Comparison of ENCODE assay signal across 24 mouse cellular contexts in genomic region chr2:23075846-23076245, GRCm38 (mm10). TPM values are rescaled to one million over a fixed set of nuclear protein-coding genes. Genes with fewer than 3 reads are reported as not detected.
DNase-seq lines count a peak whose midpoint lies in the region; ATAC-seq and TF ChIP-seq lines count a peak whose summit lies in the region.
"Had no signal": no experiment of that assay in that cellular context is flagged by ENCODE, and none has a peak within 500 bp of the region (broad histone marks: within the 10 kb centered on the region; RNA-seq: fewer than 3 reads in every experiment).

No protein-coding gene starts in this region.

- DNase-seq in kidney, adult 2 months, result peak; percentile 42
- DNase-seq in kidney, postnatal 36 days, result no peak
- DNase-seq in liver, adult 2 months (ENCODE audit: extremely low read depth, low read depth, low spot score), result peak; percentile 98
- no peak for DNase-seq in liver, postnatal 0 days
- no peak for DNase-seq in liver, embryonic 11.5 days (ENCODE audit: low spot score)
- DNase-seq in yolk sac, embryonic 10.5 days (ENCODE audit: low spot score), result peak; percentile 55
- no peak for DNase-seq in limb, embryonic 10.5 days (ENCODE audit: low spot score)
- DNase-seq: adrenal gland, adult 8-10 months; adrenal gland, postnatal 25 days; cerebellum, adult 11 months; cerebellum, adult 18-20 months; cerebellum, adult 8-10 months; cerebellum, adult 9-11 months; cerebellum, postnatal 14 days; cerebellum, postnatal 36 days; embryo, embryonic 11 days had no signal

- TF ChIP-seq EP300 in liver, postnatal 0 days (IDR thresholded peaks at IDR 0.05; ENCODE audit: low read depth), result no peak

- peaks cover 3% of the 10 kb centered on the region for H3K36me3 ChIP-seq in kidney, adult 2 months (ENCODE audit: control insufficient read depth, insufficient read depth, low read length)
- peaks cover 40% of the 10 kb centered on the region for H3K36me3 ChIP-seq in liver, adult 2 months (ENCODE audit: control insufficient read depth, insufficient read depth, low read length)
- peaks cover 51% of the 10 kb centered on the region for H3K36me3 ChIP-seq in liver, embryonic 12.5 days
- peaks cover 30% of the 10 kb centered on the region for H3K36me3 ChIP-seq in liver, postnatal 0 days (replicated peaks; ENCODE audit: insufficient read depth, low read length)
- peaks cover 12% of the 10 kb centered on the region for H3K36me3 ChIP-seq in liver, embryonic 11.5 days (ENCODE audit: control insufficient read depth, insufficient read depth, low read length)
- peaks cover 55% of the 10 kb centered on the region for H3K36me3 ChIP-seq in limb, embryonic 10.5 days

- no peak for ATAC-seq in liver, embryonic 12.5 days
- ATAC-seq in liver, postnatal 0 days, result peak; percentile 76
- ATAC-seq in liver, embryonic 11.5 days (replicated peaks; ENCODE audit: low FRiP score), result no peak
- ATAC-seq: forebrain, embryonic 14.5 days; forebrain, embryonic 16.5 days had no signal

- H3K9me3 ChIP-seq in liver, embryonic 12.5 days (replicated peaks), result no peaks in the 10 kb centered on the region
- H3K9me3 ChIP-seq in liver, postnatal 0 days (ENCODE audit: low read length), result no peaks in the 10 kb centered on the region
- no peaks in the 10 kb centered on the region for H3K9me3 ChIP-seq in liver, embryonic 11.5 days (ENCODE audit: control insufficient read depth, low read length)
- H3K9me3 ChIP-seq in limb, embryonic 10.5 days (replicated peaks), result no peaks in the 10 kb centered on the region
- H3K9me3 ChIP-seq: embryonic facial prominence, embryonic 15.5 days; forebrain, embryonic 10.5 days; forebrain, embryonic 12.5 days had no signal

- peaks cover 13% of the 10 kb centered on the region; the same call in 1 of the 2 replicates for H3K79me2 ChIP-seq in liver, adult 2 months (ENCODE audit: control insufficient read depth, insufficient read depth, low read length)

- H3K4me3 ChIP-seq in kidney, adult 2 months (ENCODE audit: insufficient read depth, low read depth, low read length), result no peak overlapping the region
- H3K4me3 ChIP-seq in liver, adult 2 months (ENCODE audit: insufficient read depth, low read depth, low read length), result no peak overlapping the region
- H3K4me3 ChIP-seq in liver, embryonic 12.5 days, result no peak overlapping the region
- H3K4me3 ChIP-seq in liver, postnatal 0 days (ENCODE audit: low read depth, low read length), result no peak overlapping the region
- H3K4me3 ChIP-seq in liver, embryonic 11.5 days (ENCODE audit: low read depth, low read length), result no peak overlapping the region
- H3K4me3 ChIP-seq in limb, embryonic 10.5 days, result no peak overlapping the region
- H3K4me3 ChIP-seq: embryonic facial prominence, embryonic 13.5 days; embryonic facial prominence, embryonic 15.5 days; erythroblast, embryonic 14.5 days; forebrain, embryonic 10.5 days; forebrain, embryonic 12.5 days had no signal

- H3K4me2 ChIP-seq in liver, embryonic 12.5 days, result no peak overlapping the region
- H3K4me2 ChIP-seq in liver, postnatal 0 days (ENCODE audit: low read depth, low read length), result no peak overlapping the region
- H3K4me2 ChIP-seq in liver, embryonic 11.5 days, result no peak overlapping the region
- H3K4me2 ChIP-seq: embryonic facial prominence, embryonic 13.5 days; embryonic facial prominence, embryonic 15.5 days; forebrain, embryonic 12.5 days had no signal

- TF ChIP-seq CTCF in kidney, adult 2 months (conservative IDR thresholded peaks at IDR 0.05; ENCODE audit: insufficient read depth, insufficient read length, low read depth, low read length), result no peak
- no peak for TF ChIP-seq CTCF in liver, adult 2 months (IDR thresholded peaks at IDR 0.05; ENCODE audit: low read depth, low read length)
- TF ChIP-seq CTCF in liver, postnatal 0 days (IDR thresholded peaks at IDR 0.05; ENCODE audit: low read depth), result no peak

- no peak for TF ChIP-seq POLR2A in kidney, adult 2 months (IDR thresholded peaks at IDR 0.05; ENCODE audit: low read depth, low read length)
- no peak for TF ChIP-seq POLR2A in liver, adult 2 months (IDR thresholded peaks at IDR 0.05; ENCODE audit: extremely low read depth, insufficient read depth, low read length)

- H3K27me3 ChIP-seq in kidney, adult 2 months (replicated peaks; ENCODE audit: control insufficient read depth, insufficient read depth, low read length), result no peaks in the 10 kb centered on the region; the same call in 1 of the 2 replicates
- H3K27me3 ChIP-seq in liver, adult 2 months (ENCODE audit: control insufficient read depth, insufficient read depth, low read length), result no peaks in the 10 kb centered on the region
- H3K27me3 ChIP-seq in liver, embryonic 12.5 days (replicated peaks), result no peaks in the 10 kb centered on the region
- no peaks in the 10 kb centered on the region for H3K27me3 ChIP-seq in liver, postnatal 0 days (ENCODE audit: insufficient read depth, low read length)
- no peaks in the 10 kb centered on the region for H3K27me3 ChIP-seq in liver, embryonic 11.5 days (replicated peaks; ENCODE audit: control insufficient read depth, insufficient read depth, low read length)
- H3K27me3 ChIP-seq in limb, embryonic 10.5 days (ENCODE audit: low read depth, poor library complexity, severe bottlenecking), result no peaks in the 10 kb centered on the region
- H3K27me3 ChIP-seq: embryonic facial prominence, embryonic 13.5 days; embryonic facial prominence, embryonic 15.5 days; forebrain, embryonic 12.5 days had no signal

- H3K4me1 ChIP-seq in kidney, adult 2 months (ENCODE audit: control insufficient read depth, insufficient read depth, low read length), result peaks cover 8% of the 10 kb centered on the region; the same call in 1 of the 2 replicates
- peaks cover 29% of the 10 kb centered on the region for H3K4me1 ChIP-seq in liver, adult 2 months (ENCODE audit: control insufficient read depth, insufficient read depth, low read length)
- H3K4me1 ChIP-seq in liver, embryonic 12.5 days, result 0 out of 2 replicates have a peak, but pooled peaks cover 2% of the 10 kb centered on the region
- no peaks in the 10 kb centered on the region; the same call in 1 of the 2 replicates for H3K4me1 ChIP-seq in liver, postnatal 0 days (ENCODE audit: insufficient read depth)
- H3K4me1 ChIP-seq in liver, embryonic 11.5 days (replicated peaks; ENCODE audit: control insufficient read depth, insufficient read depth, low read length), result no peaks in the 10 kb centered on the region
- no peaks in the 10 kb centered on the region for H3K4me1 ChIP-seq in limb, embryonic 10.5 days
- H3K4me1 ChIP-seq: embryonic facial prominence, embryonic 13.5 days; embryonic facial prominence, embryonic 15.5 days; forebrain, embryonic 10.5 days; forebrain, embryonic 12.5 days had no signal

- no peak overlapping the region for H3K27ac ChIP-seq in kidney, adult 2 months (ENCODE audit: insufficient read depth, low read depth, low read length)
- H3K27ac ChIP-seq in liver, adult 2 months (replicated peaks; ENCODE audit: insufficient read depth, low read depth, low read length), result no peak overlapping the region
- H3K27ac ChIP-seq in liver, embryonic 12.5 days, result no peak overlapping the region
- no peak overlapping the region; the same call in 1 of the 2 replicates for H3K27ac ChIP-seq in liver, postnatal 0 days (ENCODE audit: low read depth)
- H3K27ac ChIP-seq in liver, embryonic 11.5 days (ENCODE audit: low read depth, low read length), result no peak overlapping the region
- no peak overlapping the region for H3K27ac ChIP-seq in limb, embryonic 10.5 days
- H3K27ac ChIP-seq: embryonic facial prominence, embryonic 13.5 days; embryonic facial prominence, embryonic 15.5 days; forebrain, embryonic 10.5 days; forebrain, embryonic 12.5 days had no signal

- no peak overlapping the region for H3K9ac ChIP-seq in liver, adult 2 months (ENCODE audit: low read depth, low read length)
- H3K9ac ChIP-seq in liver, embryonic 12.5 days, result no peak overlapping the region
- H3K9ac ChIP-seq in liver, postnatal 0 days (replicated peaks), result no peak overlapping the region
- no peak overlapping the region for H3K9ac ChIP-seq in liver, embryonic 11.5 days (ENCODE audit: low read depth, low read length)
- H3K9ac ChIP-seq: embryonic facial prominence, embryonic 13.5 days; embryonic facial prominence, embryonic 15.5 days; forebrain, embryonic 12.5 days had no signal

RNA-seq across cellular contexts. Expression of gene Acbd5, which starts 7.9 kb away (rescaled TPM):
- 13.6 and 18.9 TPM in 2 replicates for polyA plus RNA-seq in kidney, adult 2 months (2012; rRNA removed)
- total RNA-seq in liver, adult 2 months (2014; rRNA removed), result 168 and 189 TPM in 2 replicates
- 23.2 and 24.2 TPM in 2 replicates for polyA plus RNA-seq in liver, adult 2 months (2012; rRNA removed)
- polyA plus RNA-seq in liver, embryonic 12.5 days (2016; fragmentation: Nextera tagmentation; extraction: Ambion mirVana), result 18.3 and 18.6 TPM in 2 replicates
- polyA plus RNA-seq in liver, postnatal 0 days (2015; fragmentation: Nextera tagmentation; extraction: Ambion mirVana), result 38.3 and 41.5 TPM in 2 replicates
- 17.9 and 20.4 TPM in 2 replicates for polyA plus RNA-seq in liver, embryonic 11.5 days (2014; fragmentation: Nextera tagmentation; extraction: Ambion mirVana)
- 21.7 and 27.7 TPM in 2 replicates for polyA plus RNA-seq in limb, embryonic 10.5 days (2016; fragmentation: Nextera tagmentation; extraction: Ambion mirVana)

RNA-seq across cellular contexts. Expression of gene Abi1, which starts 35.8 kb away (rescaled TPM):
- polyA plus RNA-seq in kidney, adult 2 months (2012; rRNA removed), result 67.9 and 72.9 TPM in 2 replicates
- total RNA-seq in liver, adult 2 months (2014; rRNA removed), result 35.6 and 36.0 TPM in 2 replicates
- 50.1 and 53.9 TPM in 2 replicates for polyA plus RNA-seq in liver, adult 2 months (2012; rRNA removed)
- polyA plus RNA-seq in liver, embryonic 12.5 days (2016; fragmentation: Nextera tagmentation; extraction: Ambion mirVana), result 21.0 and 21.3 TPM in 2 replicates
- polyA plus RNA-seq in liver, postnatal 0 days (2015; fragmentation: Nextera tagmentation; extraction: Ambion mirVana), result 15.9 and 16.2 TPM in 2 replicates
- polyA plus RNA-seq in liver, embryonic 11.5 days (2014; fragmentation: Nextera tagmentation; extraction: Ambion mirVana), result 31.2 and 33.3 TPM in 2 replicates
- polyA plus RNA-seq in limb, embryonic 10.5 days (2016; fragmentation: Nextera tagmentation; extraction: Ambion mirVana), result 32.1 and 40.2 TPM in 2 replicates

Comparison
In these comparisons a context has a peak if more than half of its experiments do, and no peak if none do; other contexts are left out.
1. DNase-seq: peak in kidney, adult 2 months (single experiment), liver, adult 2 months (single experiment) and yolk sac, embryonic 10.5 days (single experiment); none in kidney, postnatal 36 days (0 of 2), liver, postnatal 0 days (single experiment), liver, embryonic 11.5 days (single experiment) and limb, embryonic 10.5 days (single experiment).